In genomic region chr1:188014411-188014810, GRCm38 (mm10) we compare ENCODE assay signal across 18 mouse cellular contexts.
A peak's percentile ranks its signal among the peaks of the same experiment; 100 is the strongest.
DNase-seq lines count a peak whose midpoint lies in the region; ATAC-seq lines count a peak whose summit lies in the region.
"Had no signal": no experiment of that assay in that cellular context is flagged by ENCODE, and none has a peak within 500 bp of the region (broad histone marks: within the 10 kb centered on the region; RNA-seq: fewer than 3 reads in every experiment).

No protein-coding gene starts in this region.

- 0 out of 2 replicates have a peak overlapping the region, but pooled peaks have one; percentile 15 for H3K27ac ChIP-seq in forebrain, embryonic 15.5 days (replicated peaks)
- no peak overlapping the region for H3K27ac ChIP-seq in forebrain, embryonic 12.5 days
- H3K27ac ChIP-seq: heart, adult 2 months; hindbrain, embryonic 13.5 days; limb, embryonic 13.5 days; midbrain, embryonic 15.5 days; stomach, embryonic 15.5 days had no signal

- ATAC-seq in forebrain, embryonic 15.5 days (replicated peaks), result no peak; the same call in 1 of the 2 replicates
- ATAC-seq in forebrain, embryonic 12.5 days (ENCODE audit: low FRiP score), result no peak
- ATAC-seq: intestine, postnatal 0 days; midbrain, embryonic 15.5 days had no signal

- H3K9me3 ChIP-seq in forebrain, embryonic 15.5 days, result no peaks in the 10 kb centered on the region
- no peaks in the 10 kb centered on the region for H3K9me3 ChIP-seq in forebrain, embryonic 12.5 days
- H3K9me3 ChIP-seq: hindbrain, embryonic 13.5 days; limb, embryonic 13.5 days; midbrain, embryonic 15.5 days; stomach, embryonic 15.5 days had no signal

- H3K4me2 ChIP-seq in forebrain, embryonic 15.5 days (replicated peaks), result no peak overlapping the region
- H3K4me2 ChIP-seq in forebrain, embryonic 12.5 days, result no peak overlapping the region
- H3K4me2 ChIP-seq: hindbrain, embryonic 13.5 days; limb, embryonic 13.5 days; midbrain, embryonic 15.5 days; stomach, embryonic 15.5 days had no signal

- DNase-seq in right cerebral cortex, postnatal 14 days, result peak; percentile 31
- DNase-seq in right cerebral cortex, adult 18-20 months, result no peak
- DNase-seq in cerebellum, postnatal 25 days, result peak; percentile 97 to 99
- no peak for DNase-seq in natural killer cell, adult 2 months (ENCODE audit: low spot score in 2 of 2)
- DNase-seq in testis, postnatal 14 days (ENCODE audit: low spot score), result no peak
- DNase-seq in embryo, embryonic 10.5 days (ENCODE audit: low spot score), result no peak
- DNase-seq: heart, adult 2 months; kidney, postnatal 36 days; lung, postnatal 36 days; spleen, adult 18-20 months; thymus, postnatal 14 days had no signal

- no peaks in the 10 kb centered on the region; the same call in 1 of the 2 replicates for H3K27me3 ChIP-seq in forebrain, embryonic 15.5 days
- peaks cover 5% of the 10 kb centered on the region for H3K27me3 ChIP-seq in forebrain, embryonic 12.5 days
- H3K27me3 ChIP-seq: hindbrain, embryonic 13.5 days; midbrain, embryonic 15.5 days; stomach, embryonic 15.5 days had no signal

- no peaks in the 10 kb centered on the region for H3K36me3 ChIP-seq in forebrain, embryonic 15.5 days
- H3K36me3 ChIP-seq in forebrain, embryonic 12.5 days (replicated peaks), result no peaks in the 10 kb centered on the region
- H3K36me3 ChIP-seq: hindbrain, embryonic 13.5 days; limb, embryonic 13.5 days; midbrain, embryonic 15.5 days; stomach, embryonic 15.5 days had no signal

- H3K4me1 ChIP-seq in forebrain, embryonic 15.5 days, result peaks cover 20% of the 10 kb centered on the region
- no peaks in the 10 kb centered on the region; the same call in 1 of the 2 replicates for H3K4me1 ChIP-seq in forebrain, embryonic 12.5 days
- H3K4me1 ChIP-seq: midbrain, embryonic 15.5 days; stomach, embryonic 15.5 days had no signal

- no peak overlapping the region for H3K4me3 ChIP-seq in forebrain, embryonic 15.5 days
- H3K4me3 ChIP-seq in forebrain, embryonic 12.5 days (replicated peaks), result no peak overlapping the region
- H3K4me3 ChIP-seq: heart, adult 2 months; hindbrain, embryonic 13.5 days; limb, embryonic 13.5 days; midbrain, embryonic 15.5 days; stomach, embryonic 15.5 days had no signal

- 57% methylated on average over 4 of the region's 4 CpGs for WGBS in forebrain, embryonic 15.5 days
- WGBS in forebrain, embryonic 12.5 days, result 73% methylated on average over 4 of the region's 4 CpGs

- no peak overlapping the region for H3K9ac ChIP-seq in forebrain, embryonic 15.5 days (replicated peaks)
- no peak overlapping the region for H3K9ac ChIP-seq in forebrain, embryonic 12.5 days
- H3K9ac ChIP-seq: hindbrain, embryonic 13.5 days; limb, embryonic 13.5 days; midbrain, embryonic 15.5 days; stomach, embryonic 15.5 days had no signal

Comparison
In these comparisons a context has a peak if more than half of its experiments do, and no peak if none do; other contexts are left out.
1. DNase-seq: peak in right cerebral cortex, postnatal 14 days (single experiment) and cerebellum, postnatal 25 days (2 of 2); none in right cerebral cortex, adult 18-20 months (single experiment), natural killer cell, adult 2 months (0 of 2), testis, postnatal 14 days (single experiment) and embryo, embryonic 10.5 days (single experiment).